Mouse (Mus musculus): ENCODE measurements around the gene Ints5.

The Ints5 gene

DNA sequence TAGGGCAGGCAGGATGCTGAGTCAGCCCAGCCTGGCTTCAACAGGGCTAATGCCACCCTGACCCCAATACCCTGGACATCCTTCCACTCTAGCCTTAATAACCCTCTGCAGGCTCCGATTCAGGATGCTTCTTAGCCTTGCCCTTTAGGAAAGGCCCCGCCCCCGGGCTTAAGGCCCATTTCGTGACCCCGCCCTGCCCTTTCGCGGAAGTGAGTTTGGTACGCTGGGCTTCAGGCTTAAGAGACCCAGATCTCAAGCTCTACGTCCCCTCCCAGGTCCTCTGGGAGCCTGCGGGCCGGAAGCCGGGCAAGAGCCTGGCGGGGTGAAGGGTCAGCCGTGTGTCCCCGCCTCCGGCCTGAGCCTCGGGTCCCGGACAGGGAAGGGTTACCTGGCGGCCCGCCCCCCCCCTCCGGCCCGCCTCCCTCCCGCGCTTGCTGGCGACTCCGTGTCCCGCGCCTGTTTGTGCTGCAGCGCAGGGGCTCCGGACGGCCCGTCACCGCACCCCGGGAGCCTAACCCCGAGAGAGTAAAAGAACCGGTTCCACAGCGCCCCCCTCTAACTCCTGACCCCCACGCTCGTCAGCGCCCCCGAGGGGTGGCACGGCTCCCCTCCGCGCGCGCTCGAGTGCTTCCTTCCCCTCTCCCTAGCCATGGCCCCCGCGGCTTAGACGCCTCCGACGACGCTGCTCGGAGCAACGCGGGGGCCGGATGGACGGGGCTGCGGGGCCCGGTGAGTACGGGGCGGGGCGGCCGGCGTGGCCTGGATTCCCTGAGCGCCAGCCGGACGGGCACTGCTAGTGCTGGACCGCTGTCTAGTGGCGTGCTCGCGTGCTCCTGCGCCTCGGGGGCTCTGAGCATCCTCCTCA, 36.7 kb downstream of the Ints5 start, which contains the start of the genes Rom1 and Eml3:
Gene Rom1, minus strand, starts transcription at position 133 of the 865 bp plus-strand sequence.
Gene Eml3, plus strand, starts transcription at position 329 of the 865 bp plus-strand sequence.
- peak; percentile 89 for DNase-seq

DNA sequence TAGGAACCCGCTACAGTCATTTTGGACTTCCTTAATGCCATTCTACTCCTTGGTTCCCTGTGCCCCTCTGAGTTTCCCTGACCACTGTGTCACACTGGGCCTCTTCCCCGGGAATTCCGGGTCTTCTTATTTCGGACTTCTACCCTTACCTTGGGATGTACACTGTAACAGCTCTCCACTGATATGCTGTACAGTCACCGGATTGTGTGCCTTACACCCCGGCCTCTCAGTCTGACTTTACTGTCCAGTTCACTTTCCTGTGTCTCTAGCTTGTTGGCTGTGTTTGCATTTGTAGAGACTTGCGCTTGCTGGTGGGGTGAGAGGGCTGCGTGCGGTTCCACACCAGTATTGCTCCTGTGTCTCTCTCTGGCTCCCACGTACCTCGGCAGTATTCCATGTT, 37.3 kb downstream of the Ints5 start:
- DNase-seq, result no peak

DNA sequence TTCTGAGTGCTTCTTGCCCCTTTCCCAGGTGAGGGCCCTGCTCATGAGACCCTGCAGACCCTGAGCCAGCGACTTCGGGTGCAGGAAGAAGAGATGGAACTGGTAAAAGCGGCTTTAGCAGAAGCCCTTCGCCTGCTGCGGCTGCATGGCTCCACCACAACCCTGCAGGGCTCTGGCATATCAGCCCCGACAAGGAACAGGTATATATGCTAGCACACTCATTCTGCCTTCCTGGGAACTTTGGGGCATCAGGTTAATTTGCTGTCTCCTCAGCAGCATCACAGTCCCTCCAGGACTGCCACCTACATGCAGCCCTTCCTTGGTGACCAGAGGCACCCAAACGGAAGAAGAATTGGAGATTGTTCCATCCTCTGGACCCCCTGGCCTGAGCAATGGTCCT, 38.0 kb downstream of the Ints5 start:
- no peak for DNase-seq

DNA sequence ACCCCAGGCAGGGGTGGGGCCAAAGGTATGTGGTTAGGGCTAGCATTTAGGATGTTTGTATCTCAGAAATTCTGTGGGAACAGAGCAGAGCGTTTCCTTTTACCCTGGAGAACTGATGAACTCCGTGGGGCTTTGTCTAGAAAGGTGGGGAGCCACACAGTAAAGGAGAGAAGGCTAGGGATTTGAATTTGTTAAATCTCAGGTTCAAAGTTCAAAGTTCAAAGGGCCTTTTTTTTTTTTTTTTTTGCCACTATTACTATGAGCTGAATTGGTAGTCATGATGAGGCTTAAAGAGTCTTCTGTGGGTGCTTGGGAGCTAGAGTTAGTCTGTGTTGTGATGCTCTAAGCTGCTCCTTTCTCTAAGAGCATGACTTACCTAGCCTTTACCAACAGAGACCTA, 43.9 kb downstream of the Ints5 start:
- DNase-seq, result no peak

DNA sequence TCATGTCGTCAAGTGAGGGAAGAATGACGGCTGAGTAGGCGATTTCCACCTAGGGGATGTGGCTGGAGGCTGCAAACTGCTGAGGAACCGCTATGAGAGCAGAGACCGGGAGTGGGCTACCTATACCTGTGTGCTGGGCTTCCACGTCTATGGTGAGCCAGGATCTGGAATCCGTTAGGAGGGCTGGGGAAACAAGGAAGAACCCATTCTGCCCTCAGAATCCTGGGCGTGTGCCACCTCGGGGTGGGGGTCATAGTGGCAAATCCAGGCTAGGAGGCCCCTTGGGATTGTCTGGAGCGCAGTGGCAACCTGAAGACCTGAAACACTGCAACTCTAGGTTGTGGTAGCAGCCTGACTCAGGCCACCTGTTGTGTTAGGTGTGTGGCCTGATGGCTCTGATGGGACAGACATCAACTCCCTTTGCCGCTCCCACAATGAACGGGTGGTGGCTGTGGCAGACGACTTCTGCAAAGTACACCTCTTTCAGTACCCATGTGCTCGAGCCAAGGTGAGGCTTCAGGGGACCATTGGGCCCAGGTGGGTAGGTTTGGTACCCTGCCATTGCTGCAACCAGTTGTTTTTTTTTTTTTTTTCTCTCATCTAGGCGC, 47.8 kb downstream of the Ints5 start:
- no peak for DNase-seq

DNA sequence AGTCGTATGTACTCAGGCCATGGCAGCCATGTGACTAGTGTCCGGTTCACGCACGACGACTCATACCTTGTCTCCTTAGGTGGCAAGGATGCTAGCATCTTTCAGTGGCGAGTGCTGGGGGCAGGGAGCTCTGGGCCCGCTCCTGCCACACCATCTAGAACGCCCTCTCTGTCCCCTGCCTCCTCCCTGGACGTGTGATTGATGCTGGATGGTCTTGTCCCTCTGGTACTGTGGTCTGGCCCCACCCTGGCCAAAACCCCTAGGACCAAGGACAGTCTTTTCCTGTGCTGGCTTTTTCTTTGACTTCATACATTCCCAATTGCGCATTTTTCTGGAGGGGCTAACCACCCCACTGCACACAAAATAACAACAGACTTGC, 48.3 kb downstream of the Ints5 start:
- DNase-seq, result peak in 1 of 2 experiments; percentile 21

DNA sequence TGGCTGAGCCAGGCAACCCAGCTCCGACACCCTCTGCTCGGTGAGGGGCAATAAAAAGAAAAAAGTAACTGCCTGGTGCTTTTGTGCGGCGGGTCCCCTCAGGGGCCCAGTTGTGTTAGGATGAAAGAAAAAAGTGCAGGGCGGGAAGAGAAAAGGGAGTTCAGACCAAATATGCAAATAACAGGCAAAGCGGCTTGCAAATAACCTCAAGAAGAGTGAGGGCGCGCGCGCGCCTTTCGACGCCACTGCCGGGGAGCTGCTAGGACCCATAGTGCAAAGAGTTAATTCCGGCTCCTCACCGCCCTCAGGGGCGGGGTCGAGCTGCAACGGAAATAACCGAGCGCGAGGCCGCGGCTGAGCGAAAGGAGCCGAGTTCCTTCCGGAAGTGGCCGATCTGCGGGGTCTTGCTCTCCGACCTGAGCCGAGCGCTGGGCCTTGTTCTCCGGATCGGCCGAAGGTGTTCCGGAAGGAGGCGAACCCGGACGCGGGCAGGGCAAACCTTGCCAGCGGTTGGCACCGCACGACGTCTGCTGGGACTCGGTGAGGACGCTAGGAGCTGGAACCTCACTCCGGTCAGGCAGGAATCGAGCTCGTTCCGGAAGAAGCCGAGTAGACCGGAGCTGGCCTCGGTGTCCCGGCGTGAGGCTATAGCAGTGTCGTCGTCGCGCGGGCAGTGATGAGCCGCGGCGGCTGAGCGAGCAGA, 48.9 kb downstream of the Ints5 start, which contains the start of gene Mta2:
Gene Mta2, plus strand, starts transcription at position 361 of the 703 bp plus-strand sequence.
- DNase-seq, result peak; percentile 98

DNA sequence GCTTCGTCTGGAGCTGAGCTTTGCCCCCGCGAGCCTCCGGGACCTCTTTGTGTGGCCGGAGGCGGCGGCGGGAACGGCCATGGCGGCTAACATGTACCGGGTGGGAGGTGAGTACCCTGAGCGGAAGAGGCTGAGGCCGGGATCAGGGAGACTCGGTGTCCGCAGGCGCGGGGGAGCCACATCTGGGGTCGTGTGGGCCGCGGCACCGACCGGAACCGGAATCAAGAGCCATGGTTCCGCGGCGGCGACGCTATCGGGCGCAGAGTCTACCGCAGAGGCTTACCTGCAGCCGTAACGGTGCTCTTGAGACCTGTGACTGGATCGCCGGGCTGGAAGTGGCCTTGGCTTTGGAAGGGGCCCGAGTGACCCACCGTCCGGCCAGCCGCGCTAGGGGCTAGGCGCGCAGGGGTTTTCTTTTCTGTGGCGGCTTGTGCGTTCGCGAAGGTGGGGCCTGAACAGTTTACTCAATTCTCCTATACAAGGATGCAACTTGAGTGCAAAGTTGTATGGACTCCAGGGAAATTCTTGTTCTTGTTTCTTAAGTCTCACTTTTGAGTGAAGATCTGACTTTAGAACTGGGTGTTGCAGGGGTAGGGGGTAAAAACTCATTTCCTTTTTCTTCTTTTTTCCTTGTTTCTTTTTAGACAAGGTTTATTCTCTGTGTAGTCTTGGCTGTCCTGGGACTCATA, 49.6 kb downstream of the Ints5 start:
- no peak for DNase-seq

DNA sequence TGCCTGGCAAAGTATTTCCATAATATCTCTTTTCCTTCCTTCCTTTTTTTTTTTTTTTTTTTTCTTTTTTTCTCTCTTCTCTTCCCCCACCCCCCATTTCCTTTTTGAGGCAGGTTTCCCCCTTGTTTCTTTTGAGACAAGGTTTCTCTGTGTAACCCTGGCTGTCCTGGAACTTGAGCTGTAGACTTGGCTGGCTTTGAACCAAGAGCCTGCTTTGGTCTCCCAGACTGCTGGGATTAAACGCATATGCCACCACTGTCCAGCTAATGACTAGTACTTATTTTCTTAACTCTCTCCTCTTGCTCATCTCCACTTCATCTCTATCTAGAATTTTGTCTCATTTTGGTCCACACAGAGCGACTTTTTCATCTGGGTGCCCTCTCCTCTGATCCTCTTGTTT, 50.2 kb downstream of the Ints5 start:
- DNase-seq, result no peak

DNA sequence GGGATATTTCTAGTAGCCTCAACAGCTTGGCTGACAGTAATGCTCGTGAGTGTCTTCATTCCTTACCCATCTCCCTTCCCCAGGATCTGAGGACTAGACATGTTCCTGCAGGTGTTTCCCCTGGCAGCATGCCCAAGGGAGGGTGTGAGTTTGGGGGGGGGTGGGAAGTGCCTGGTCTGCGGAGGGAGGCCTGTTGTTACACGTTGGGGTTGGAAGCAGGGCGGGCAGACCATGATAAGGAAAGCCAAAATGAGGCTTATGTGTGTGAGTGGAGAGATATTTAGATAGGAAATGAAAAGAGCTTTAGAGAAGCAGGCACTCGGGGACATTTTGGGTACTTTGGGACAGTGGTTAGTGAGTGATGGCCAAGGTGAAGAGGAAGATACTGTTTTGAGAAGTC, 51.3 kb downstream of the Ints5 start:
- no peak for DNase-seq

DNA sequence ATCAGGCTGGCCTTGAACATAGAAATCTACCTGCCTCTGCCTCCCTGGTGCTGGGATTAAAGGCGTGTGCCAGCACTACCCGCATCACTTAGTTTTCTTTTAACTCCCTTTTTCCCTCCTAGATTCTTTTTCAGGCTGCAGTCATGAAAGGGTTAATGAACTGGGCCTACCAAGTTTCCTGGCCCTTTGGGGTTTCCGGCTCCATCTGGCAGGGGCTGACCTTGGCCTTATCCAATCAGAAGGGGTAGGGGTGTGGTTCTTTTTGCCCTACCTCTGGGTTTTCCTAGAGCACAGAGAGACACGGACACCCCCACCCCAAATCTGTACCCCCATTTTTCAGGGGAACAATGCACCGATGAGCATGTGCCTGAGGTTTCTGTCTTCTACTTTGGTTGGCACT, 51.9 kb downstream of the Ints5 start:
- peak; percentile 60 to 70 for DNase-seq

DNA sequence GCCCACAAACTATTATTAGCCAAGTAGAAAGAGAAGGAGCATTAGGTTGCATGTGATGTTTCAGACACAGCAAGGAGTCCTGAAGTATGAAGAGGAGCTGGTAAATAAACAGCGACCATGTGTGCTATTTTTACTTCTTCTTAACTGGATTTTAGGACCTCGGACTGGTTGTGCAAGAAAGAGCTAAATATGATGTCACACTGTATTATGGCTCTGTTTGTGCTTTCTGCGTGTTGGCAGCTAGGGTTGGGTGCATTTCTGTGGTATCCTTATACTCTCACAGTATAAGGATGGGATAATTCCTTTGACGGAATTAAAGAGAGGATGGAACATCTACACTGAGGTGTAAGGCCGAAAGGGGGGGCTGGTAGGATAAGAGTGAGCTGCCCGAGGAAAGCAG, 52.4 kb downstream of the Ints5 start:
- no peak for DNase-seq

DNA sequence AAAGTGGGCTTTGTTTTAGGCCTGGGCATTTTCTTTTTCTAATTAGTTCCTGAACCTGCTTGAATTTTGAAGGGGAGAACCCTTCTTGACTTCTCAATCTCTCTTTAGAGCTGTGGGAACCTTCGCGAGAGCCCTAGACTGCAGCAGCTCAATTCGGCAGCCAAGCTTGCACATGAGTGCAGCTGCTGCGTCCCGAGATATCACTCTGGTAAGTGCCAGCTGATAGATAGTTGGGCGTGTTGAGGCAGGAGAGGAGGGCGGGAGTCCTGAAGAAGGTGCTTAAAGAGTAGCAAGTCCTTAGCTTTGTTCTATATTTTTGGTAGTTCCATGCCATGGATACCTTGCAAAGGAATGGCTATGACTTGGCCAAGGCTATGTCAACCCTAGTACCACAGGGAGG, 54.1 kb downstream of the Ints5 start:
- DNase-seq, result no peak

All from thymus, postnatal 36 days (tissue).